21 mouse cellular contexts compared by ENCODE assay signal in genomic region chr4:12543906-12544305, GRCm38 (mm10).
A peak's percentile ranks its signal among the peaks of the same experiment; 100 is the strongest.
DNase-seq lines count a peak whose midpoint lies in the region; ATAC-seq lines count a peak whose summit lies in the region.
"Had no signal": no experiment of that assay in that cellular context is flagged by ENCODE, and none has a peak within 500 bp of the region (broad histone marks: within the 10 kb centered on the region; RNA-seq: fewer than 3 reads in every experiment).

No protein-coding gene starts in this region.

- peak; percentile 97 for ATAC-seq in frontal cortex, adult (ENCODE audit: low TSS enrichment)
- ATAC-seq: forebrain, embryonic 14.5 days; forebrain, postnatal 0 days; hindbrain, embryonic 16.5 days; intestine, embryonic 15.5 days had no signal

- DNase-seq in frontal cortex, postnatal 36 days (ENCODE audit: low spot score in 2 of 2) = no peak
- peak; percentile 9 for DNase-seq in right cerebral cortex, adult 18-20 months
- DNase-seq in right cerebral cortex, adult 2 months (ENCODE audit: low spot score in 2 of 2) = no peak
- DNase-seq in fibroblast of lung, adult 2 months (ENCODE audit: low read depth) = peak; percentile 59
- DNase-seq in urinary bladder, postnatal 25 days (ENCODE audit: low spot score) = no peak
- DNase-seq: adrenal gland, adult 2 months; adrenal gland, postnatal 14 days; cerebellum, adult 11-12 months; cerebellum, adult 8-10 months; cerebellum, postnatal 10 days; cerebellum, postnatal 36 days; embryo, embryonic 11 days; forebrain, postnatal 0 days; gastrocnemius, postnatal 10 days; gastrocnemius, postnatal 36 days; heart, postnatal 36 days; kidney, adult 11 months had no signal

Comparison
In these comparisons a context has a peak if more than half of its experiments do, and no peak if none do; other contexts are left out.
1. DNase-seq: peak in right cerebral cortex, adult 18-20 months (single experiment) and fibroblast of lung, adult 2 months (single experiment); none in frontal cortex, postnatal 36 days (0 of 2), right cerebral cortex, adult 2 months (0 of 2) and urinary bladder, postnatal 25 days (single experiment).